Mouse (Mus musculus) heart, embryonic 16.5 days (tissue): ENCODE measurements at regions not wholly inside any gene's neighbourhood (a gene's known extent, or its start where the extent isn't known, plus 50 kb on each side); places are given as distances from the start of the nearest gene placed in this dataset.

Experiments used
- ATAC-seq: fragments of 200-750 bp; cut with Nextera tagmentation; replicated peaks from 2 replicates; pipeline ENCODE4 v1.8.0; 2017; ENCODE audit warnings: moderate number of reproducible peaks; ENCODE audit not compliant: insufficient read depth, low FRiP score; ENCODE audit errors: extremely low read depth
- H3K27ac ChIP-seq: fragments of 300-500 bp; sonication (generic); 2 replicates; pipeline ENCODE4 v1.5.1; 2014; ENCODE audit warnings: mild to moderate bottlenecking, low read length, control low read depth, moderate library complexity
- H3K27me3 ChIP-seq: fragments of 300-500 bp; sonication (generic); 2 replicates; pipeline ENCODE4 v1.6.1; 2014; ENCODE audit warnings: low read length, mixed read lengths; ENCODE audit not compliant: control insufficient read depth, insufficient read depth
- H3K36me3 ChIP-seq: fragments of 300-500 bp; sonication (generic); 2 replicates; pipeline ENCODE4 v1.6.1; 2014; ENCODE audit not compliant: control insufficient read depth, insufficient read depth
- H3K4me1 ChIP-seq: fragments of 300-500 bp; sonication (generic); 2 replicates; pipeline ENCODE4 v1.6.1; 2014; ENCODE audit warnings: low read length, mixed read lengths; ENCODE audit not compliant: control insufficient read depth, insufficient read depth
- H3K4me2 ChIP-seq: fragments of 300-500 bp; sonication (generic); 2 replicates; pipeline ENCODE4 v1.6.1; 2014; ENCODE audit warnings: low read depth, mild to moderate bottlenecking, control low read depth, low read length
- H3K4me3 ChIP-seq: fragments of 300-500 bp; sonication (generic); 2 replicates; pipeline ENCODE4 v1.5.1; 2014; ENCODE audit warnings: mild to moderate bottlenecking, control low read depth, low read length
- H3K9ac ChIP-seq: fragments of 300-500 bp; sonication (generic); 2 replicates; pipeline ENCODE4 v1.6.1; 2014; ENCODE audit warnings: low read length, control low read depth
- H3K9me3 ChIP-seq: fragments of 300-500 bp; sonication (generic); replicated peaks from 2 replicates; pipeline ENCODE4 v1.6.1; 2016; ENCODE audit warnings: low read length; ENCODE audit not compliant: control insufficient read depth
- WGBS: fragments of 180-500 bp; shearing (Covaris S2); extraction: QIAGEN DNeasy Blood & Tissue Kit; methylation state at CpG from one replicate; pipeline ENCODE4 v1.1.7; 2014; 5-methylcytosine and 5-hydroxymethylcytosine counted together

DNA sequence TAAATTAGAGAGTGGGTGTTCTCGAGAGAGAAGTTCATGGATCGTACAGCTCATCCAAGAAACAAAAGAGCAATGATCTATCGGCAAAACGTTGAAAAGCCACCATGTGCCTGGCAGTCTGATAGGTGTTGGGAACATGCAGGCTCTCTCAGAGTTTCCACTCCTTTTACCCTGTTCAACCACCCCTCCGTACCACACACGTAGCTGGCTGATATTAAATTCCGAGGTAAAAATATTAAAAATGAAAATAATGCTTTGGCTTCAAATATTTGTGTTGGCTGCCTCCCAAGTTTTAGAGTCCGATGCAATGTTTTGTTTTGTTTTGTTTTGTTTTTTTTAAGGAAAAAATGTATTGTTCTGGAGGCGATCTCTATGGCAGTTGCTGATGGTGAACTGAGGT is 418.0 kb upstream of the Id4 start:
- WGBS = 63% methylated on average over 9 of the region's 9 CpGs
- H3K4me3 ChIP-seq = no peak overlapping the region
- H3K9me3 ChIP-seq = no peaks in the 10 kb centered on the region
- no peaks in the 10 kb centered on the region for H3K4me1 ChIP-seq
- H3K9ac ChIP-seq = no peak overlapping the region
- H3K4me2 ChIP-seq = no peak overlapping the region
- no peak overlapping the region for H3K27ac ChIP-seq
- H3K27me3 ChIP-seq = no peaks in the 10 kb centered on the region
- ATAC-seq = no peak
- H3K36me3 ChIP-seq = no peaks in the 10 kb centered on the region

DNA sequence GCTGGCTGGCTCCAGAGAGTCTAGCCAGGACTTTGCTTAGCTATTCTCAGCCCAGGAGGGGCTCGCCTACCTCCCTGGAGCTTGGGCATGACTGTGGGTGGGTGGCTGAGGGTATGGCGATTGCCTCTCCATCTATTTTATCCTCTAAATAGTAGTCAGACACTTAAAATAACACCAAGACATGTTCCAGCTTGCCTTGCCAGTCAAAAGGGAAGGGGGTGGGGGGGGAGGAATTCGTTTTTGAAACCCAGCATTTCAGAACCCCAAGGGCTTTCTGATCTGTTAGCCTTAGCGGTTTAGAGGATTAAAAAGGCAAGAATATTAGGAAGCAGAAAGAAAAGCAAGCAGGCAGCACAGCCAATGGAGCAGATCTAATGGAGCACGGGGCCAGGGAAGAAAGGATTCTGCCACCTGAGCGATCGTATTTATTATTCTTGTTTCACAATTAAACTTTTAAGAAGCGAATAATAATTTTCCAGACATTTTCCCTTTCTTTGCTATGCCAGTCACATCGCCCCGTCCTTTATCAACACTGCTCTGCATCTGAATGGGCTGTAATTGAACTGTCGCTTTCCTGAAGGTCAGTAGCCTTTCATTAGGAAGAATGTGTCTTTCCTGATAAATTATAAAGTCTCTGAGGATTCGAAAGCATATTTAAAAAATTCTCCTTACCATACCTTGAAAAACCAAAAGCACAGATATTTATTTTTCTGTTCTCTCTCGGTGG is 417.3 kb upstream of the Id4 start:
- H3K4me3 ChIP-seq = no peak overlapping the region
- H3K27ac ChIP-seq = no peak overlapping the region
- no peak overlapping the region for H3K9ac ChIP-seq
- H3K9me3 ChIP-seq = no peaks in the 10 kb centered on the region
- H3K36me3 ChIP-seq = no peaks in the 10 kb centered on the region
- no peaks in the 10 kb centered on the region for H3K27me3 ChIP-seq
- no peaks in the 10 kb centered on the region for H3K4me1 ChIP-seq
- 60% methylated on average over 13 of the region's 13 CpGs for WGBS
- ATAC-seq = no peak
- no peak overlapping the region for H3K4me2 ChIP-seq

DNA sequence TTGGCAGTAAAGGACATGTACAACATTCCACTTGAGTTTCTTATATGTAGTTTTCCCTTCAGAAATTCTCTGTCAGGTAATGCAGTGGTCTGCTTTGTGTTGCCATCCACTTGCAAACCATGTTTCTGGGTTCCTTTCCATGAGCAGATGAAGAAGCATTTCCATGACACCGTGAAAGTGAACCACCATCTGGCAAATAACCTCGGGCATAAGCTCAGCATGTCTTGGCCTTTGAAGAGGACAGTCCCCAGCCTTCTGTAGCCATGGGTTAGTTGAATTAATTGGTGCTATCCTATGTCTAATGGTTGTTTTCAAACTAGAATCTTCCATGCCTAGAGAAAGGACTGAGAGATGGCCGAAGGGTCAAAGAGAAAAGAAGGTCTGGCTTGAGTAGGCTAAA is 414.3 kb upstream of the Id4 start:
- Histone ChIP-seq H3K9me3 (no peaks in the 10 kb centered on the region), H3K36me3 (no peaks in the 10 kb centered on the region), H3K27me3 (no peaks in the 10 kb centered on the region), H3K9ac (no peak overlapping the region), H3K27ac (no peak overlapping the region), H3K4me2 (no peak overlapping the region), H3K4me1 (no peaks in the 10 kb centered on the region), H3K4me3 (no peak overlapping the region)
- 84% methylated on average over 3 of the region's 3 CpGs for WGBS
- no peak for ATAC-seq

DNA sequence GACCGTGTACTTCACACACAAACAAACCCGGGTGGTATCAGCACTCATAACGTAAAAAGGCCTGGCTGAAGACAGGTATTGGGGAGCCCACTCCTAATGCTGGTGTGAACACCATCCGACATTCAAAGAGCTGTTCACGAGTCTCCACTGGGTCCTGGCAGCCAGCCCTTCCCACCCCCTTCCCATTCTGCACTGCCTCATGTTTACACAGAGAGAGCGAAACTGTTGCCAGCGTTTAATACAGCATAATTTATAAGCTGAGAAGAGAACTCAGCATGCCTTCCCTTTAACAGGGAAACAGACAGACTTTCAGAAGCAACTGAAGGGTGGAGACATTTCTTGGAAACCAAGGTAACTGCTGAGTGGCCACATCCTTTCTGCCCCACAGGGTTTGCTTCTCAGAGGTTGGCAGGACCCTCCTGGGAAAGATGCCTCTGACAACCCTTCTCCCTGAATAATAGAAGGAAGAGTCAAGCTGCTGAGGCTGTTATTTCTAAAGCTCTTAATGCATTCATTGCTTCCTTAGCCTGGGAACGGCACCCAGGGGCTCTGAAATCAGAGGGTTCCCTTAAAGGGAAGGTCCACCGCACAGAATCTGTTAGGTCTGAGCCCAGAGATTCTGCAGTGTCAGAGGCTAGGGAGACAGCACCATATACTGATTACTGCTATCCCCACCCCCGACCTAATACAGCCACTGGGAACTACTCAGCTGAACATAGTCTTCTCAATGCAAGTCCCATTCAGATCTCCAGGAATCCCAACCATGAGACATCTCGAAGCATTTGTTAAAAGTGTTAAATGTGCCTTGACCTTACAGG is 412.4 kb upstream of the Id4 start:
- Histone ChIP-seq H3K4me1 (no peaks in the 10 kb centered on the region), H3K4me2 (no peak overlapping the region), H3K36me3 (no peaks in the 10 kb centered on the region), H3K4me3 (no peak overlapping the region), H3K9me3 (no peaks in the 10 kb centered on the region), H3K9ac (no peak overlapping the region), H3K27me3 (no peaks in the 10 kb centered on the region), H3K27ac (no peak overlapping the region)
- no peak for ATAC-seq
- 59% methylated on average over 11 of the region's 11 CpGs for WGBS

DNA sequence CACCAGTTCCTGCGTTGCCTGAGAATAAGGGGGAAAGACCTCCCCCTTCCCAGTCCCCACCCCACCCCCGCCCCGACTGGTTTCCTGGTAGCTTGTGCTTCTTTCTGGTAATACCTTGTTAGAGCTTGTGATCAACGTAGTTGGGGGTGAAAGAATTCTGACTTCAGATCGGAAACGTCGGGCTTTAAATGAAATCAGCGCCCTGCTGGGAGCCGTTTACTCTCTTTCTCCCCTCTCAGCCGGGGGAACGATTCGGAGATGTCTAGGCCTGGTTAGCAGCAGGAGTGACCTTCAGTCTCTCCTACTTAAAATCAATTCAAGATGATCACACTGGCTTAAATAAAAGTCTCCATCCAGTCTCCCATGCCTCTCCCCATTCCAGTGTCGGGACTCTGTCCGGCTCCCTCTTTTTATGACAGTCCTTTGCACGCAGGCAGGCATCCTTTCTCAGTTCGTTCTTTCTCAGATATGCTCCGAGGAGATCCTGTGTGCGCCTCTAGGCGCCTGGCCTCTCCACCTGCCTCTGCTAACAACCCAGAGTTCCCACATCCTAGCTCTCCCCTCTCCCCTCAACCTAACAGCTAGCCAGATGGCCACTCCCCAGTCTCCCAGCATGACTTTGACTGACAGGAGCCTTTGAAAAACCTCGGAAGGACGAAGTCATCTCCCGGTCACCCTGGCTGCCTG is 405.5 kb upstream of the Id4 start:
- H3K4me3 ChIP-seq = peak overlapping the region; percentile 30
- H3K36me3 ChIP-seq = no peaks in the 10 kb centered on the region
- H3K27ac ChIP-seq = no peak overlapping the region
- H3K27me3 ChIP-seq = peaks cover 2% of the 10 kb centered on the region; the same call in 1 of the 2 replicates
- ATAC-seq = no peak
- no peaks in the 10 kb centered on the region for H3K9me3 ChIP-seq
- peak overlapping the region; percentile 47 for H3K4me2 ChIP-seq
- no peak overlapping the region for H3K9ac ChIP-seq
- H3K4me1 ChIP-seq = peaks cover 11% of the 10 kb centered on the region
- WGBS = 6% methylated on average over 22 of the region's 22 CpGs

DNA sequence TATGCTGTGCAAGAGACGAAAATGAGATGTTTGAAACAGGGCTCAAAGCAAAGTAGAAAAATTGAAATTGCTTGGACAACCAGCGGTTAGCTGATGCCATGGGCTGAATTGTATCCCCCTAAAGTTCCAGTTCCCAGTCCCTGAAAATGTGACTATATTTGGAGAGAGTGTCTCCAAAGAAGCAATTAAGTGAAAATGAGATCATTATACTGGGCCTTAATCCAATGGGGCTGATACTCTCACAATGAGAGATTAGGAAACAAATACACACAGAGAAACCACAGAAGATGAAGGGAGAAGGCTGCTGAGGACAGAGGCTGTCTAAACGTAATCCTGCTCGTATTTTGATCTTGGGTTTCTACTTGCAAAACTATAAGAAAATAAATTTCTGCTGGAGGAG is 402.1 kb upstream of the Id4 start:
- Histone ChIP-seq H3K27me3 (peaks cover 2% of the 10 kb centered on the region; the same call in 1 of the 2 replicates), H3K36me3 (no peaks in the 10 kb centered on the region), H3K9me3 (no peaks in the 10 kb centered on the region), H3K4me3 (no peak overlapping the region), H3K27ac (no peak overlapping the region), H3K4me1 (peaks cover 11% of the 10 kb centered on the region), H3K4me2 (no peak overlapping the region), H3K9ac (no peak overlapping the region)
- WGBS = 79% methylated on average over 4 of the region's 4 CpGs
- no peak for ATAC-seq

DNA sequence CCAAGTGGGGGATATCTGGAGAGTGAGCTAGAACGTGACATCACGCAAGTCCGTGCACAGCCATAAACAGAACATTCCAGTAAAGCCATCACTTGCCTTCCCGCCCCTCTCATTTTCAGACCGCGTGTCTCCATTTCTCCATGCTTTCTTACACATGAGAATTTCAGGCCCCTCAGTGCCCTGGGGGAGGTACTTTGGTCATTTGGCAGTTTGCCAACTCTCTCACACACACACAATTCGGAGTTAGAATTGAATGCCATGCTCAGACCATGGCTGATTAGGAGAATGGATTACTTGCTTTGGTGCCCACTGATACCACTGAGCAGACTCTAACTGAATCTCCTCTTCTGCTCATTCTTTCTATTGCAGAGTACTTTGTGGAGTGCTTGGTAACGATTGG is 400.7 kb upstream of the Id4 start:
- Histone ChIP-seq H3K4me1 (peaks cover 8% of the 10 kb centered on the region), H3K9ac (no peak overlapping the region), H3K27ac (no peak overlapping the region), H3K9me3 (no peaks in the 10 kb centered on the region), H3K27me3 (no peaks in the 10 kb centered on the region), H3K36me3 (no peaks in the 10 kb centered on the region), H3K4me3 (no peak overlapping the region), H3K4me2 (no peak overlapping the region)
- 69% methylated on average over 8 of the region's 8 CpGs for WGBS
- ATAC-seq = no peak

DNA sequence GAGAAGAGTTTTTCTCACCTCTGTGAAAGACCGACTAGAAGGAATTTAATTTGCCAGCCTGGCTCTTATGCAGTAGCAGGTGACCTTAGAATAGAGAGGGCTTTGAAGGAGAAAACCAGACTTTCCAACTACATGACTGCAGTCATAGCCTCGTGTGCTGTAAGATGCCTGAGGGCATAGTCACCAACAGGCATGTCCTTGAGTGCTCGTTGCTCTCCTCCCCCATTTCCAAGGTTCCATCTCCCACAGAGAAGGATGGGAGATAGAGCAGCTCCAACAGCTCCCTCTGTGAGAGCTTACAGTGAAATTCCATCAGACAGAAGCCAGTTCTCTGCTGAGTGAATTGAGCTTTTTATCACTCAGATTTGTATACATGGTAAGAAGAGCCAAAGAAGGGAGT is 398.1 kb upstream of the Id4 start:
- Histone ChIP-seq H3K27ac (no peak overlapping the region), H3K9ac (no peak overlapping the region), H3K4me1 (no peaks in the 10 kb centered on the region), H3K27me3 (no peaks in the 10 kb centered on the region), H3K4me3 (no peak overlapping the region), H3K36me3 (no peaks in the 10 kb centered on the region), H3K4me2 (no peak overlapping the region), H3K9me3 (no peaks in the 10 kb centered on the region)
- WGBS = 43% methylated on average over 3 of the region's 3 CpGs
- no peak for ATAC-seq

DNA sequence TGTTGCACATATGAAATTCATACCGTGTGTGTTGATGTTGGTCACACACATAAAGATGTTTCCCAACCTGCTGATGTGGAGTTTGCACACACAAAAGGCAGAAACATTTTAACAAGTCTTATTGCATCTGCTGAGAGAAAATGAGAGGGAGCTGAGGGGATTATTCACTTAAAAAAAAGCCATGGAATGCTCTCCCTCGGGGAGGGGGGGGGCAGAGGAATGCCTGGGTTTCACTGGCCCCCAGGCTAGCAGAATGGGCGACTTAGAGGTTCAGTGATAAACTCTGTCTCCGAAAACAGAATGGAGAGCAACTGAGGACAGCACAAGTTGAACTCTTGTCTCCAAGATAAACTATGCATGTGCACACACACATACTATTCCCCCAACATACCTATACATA is 392.4 kb upstream of the Id4 start:
- Histone ChIP-seq H3K9ac (no peak overlapping the region), H3K4me2 (no peak overlapping the region), H3K4me1 (peaks cover 8% of the 10 kb centered on the region), H3K4me3 (no peak overlapping the region), H3K36me3 (no peaks in the 10 kb centered on the region), H3K27me3 (no peaks in the 10 kb centered on the region), H3K9me3 (no peaks in the 10 kb centered on the region), H3K27ac (no peak overlapping the region)
- no peak for ATAC-seq
- WGBS = 47% methylated on average over 4 of the region's 4 CpGs
